Mouse (Mus musculus): ENCODE results near the gene Abat.

Gene Abat

DNA sequence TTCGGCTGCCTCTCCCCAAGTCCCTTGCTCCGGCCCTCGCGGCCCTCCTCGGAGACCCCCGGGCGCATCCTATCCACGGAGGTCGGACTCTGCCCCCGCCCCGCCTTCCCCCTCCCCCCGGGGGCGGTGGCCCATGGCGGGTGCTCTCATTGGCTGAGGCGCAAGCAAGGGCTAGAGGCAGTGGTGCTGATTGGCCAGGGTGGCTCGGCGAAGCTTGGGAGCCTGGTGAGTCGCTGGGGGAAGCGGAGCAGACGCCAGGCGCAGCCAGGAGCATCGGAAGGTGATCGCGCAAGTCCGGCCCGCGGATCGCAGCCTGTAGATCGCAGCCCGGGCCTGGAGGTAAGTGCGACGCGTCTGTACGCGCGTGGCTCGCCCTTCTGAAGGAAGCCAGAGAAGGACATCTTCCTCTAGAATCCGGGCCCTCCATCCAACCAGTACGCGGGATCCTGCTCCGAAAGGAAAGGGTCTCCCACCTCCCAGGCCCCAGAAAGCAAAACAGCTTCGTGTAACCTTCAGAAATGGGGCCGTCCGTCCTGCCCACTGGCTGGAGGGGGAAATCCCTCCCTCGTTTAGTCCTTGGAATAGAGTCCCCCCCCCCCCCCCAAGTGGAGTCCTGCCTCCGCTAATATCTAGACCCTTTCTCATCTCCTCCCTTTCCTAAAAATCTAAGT lies at the start of gene Abat:
TSS of gene Abat (plus strand) at position 194 of the 671 bp plus-strand sequence.
- DNase-seq, result peak; percentile 91

DNA sequence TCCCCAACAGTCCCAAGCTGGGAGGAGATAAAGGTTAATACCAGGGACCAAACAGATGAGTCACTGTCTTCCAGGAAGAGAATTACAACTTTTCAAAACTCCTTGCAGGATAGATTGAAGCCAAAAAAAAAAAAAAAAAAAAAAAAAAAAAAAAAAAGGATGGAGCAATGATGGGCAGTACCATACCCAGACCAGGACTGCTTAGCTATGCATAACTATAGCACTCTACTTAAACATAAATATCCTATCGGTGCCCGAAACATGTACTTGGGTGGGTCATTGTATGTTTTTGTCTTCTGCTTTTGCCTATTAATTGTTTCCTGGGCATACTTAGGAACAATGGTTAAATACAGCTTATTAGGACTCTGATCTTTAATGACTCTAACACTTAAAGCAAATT lies 43.1 kb upstream of the Abat start:
- no peak for DNase-seq

DNA sequence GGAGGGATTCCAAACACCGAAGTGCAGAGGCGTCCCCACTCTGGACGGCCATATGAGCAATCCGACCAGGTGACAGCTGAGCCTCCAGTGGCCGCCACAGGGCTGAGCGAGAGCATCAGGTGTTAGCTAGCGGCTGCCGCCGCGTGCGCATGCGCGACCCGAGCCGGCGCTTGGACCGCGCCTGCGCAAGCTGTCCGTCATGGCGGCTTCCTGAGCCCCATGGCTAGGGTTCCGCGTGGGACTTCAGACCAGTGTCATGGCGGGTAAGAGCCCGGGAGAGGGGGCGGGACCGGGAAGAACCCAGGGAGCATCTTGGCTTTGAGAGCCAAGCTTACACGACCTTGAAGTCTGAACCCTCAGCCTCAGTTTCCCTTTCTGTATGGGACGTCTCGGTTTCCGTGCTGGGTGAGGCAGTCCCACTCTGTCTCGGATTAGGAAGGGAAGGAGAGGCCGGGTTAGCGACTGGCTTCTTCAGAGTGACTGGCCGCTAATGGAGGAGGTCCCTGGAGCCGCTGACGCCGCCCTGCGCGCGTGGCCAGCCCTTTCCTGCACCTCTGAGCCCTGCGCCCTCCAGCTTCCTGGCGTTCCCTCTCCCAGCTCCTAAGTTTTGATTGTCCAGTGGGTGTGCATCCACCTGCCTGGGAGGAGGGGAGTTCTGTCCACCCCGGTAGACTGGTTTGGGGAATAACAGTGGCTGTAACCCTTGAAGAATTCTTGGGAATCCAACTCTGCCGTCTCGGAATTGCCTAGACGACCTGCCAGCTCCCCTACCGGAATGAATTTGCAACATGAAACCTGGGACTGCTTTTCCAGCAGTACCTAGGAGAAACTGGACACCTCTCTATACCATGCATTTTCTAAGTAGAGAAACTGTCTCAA lies 42.4 kb upstream of the Abat start, which contains the start of gene Mettl22:
TSS of gene Mettl22 (plus strand) at position 186 of the 879 bp plus-strand sequence.
- DNase-seq, result peak; percentile 91

DNA sequence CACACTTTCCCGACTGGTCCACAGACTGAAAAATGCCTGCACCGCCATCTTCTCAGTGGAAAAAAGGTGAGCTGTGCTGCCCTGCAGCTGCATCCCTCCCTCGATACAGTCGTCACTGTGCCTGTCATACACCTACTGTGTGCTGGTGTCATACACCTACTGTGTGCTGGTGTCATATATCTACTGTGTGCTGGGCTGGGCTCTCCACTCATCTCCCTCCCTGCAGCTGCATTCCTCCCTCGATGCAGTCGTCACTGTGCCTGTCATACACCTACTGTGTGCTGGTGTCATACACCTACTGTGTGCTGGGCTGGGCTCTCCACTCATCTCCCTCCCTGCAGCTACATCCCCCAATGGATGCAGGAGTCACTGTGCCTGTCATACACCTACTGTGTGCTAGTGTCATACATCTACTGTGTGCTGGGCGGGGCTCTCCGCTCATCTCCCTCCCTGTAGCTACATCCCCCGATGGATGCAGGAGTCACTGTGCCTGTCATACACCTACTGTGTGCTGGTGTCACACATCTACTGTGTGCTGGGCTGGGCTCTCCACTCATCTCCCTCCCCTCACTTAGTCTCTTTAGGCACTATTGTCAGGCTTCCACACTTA lies 25.7 kb upstream of the Abat start:
- no peak for DNase-seq

DNA sequence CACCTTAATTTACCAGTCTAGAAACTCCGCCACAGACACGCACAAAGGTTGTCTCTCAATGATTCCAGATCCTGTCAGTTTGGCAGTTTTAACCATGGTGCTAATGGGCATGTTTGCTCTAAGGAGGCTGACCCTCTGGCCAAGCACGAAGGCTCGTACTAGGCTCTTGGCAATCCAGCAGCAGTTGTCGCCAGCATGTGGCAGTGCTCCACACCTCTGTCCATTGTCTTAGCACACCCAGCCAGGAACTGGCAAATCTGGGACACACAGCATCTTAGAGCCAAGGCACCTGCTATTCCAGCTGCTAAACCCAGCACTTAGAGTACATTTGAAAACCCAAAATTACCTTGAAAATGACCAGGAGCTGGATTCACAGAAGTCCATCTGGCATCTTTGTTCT lies 23.9 kb upstream of the Abat start:
- no peak for DNase-seq

DNA sequence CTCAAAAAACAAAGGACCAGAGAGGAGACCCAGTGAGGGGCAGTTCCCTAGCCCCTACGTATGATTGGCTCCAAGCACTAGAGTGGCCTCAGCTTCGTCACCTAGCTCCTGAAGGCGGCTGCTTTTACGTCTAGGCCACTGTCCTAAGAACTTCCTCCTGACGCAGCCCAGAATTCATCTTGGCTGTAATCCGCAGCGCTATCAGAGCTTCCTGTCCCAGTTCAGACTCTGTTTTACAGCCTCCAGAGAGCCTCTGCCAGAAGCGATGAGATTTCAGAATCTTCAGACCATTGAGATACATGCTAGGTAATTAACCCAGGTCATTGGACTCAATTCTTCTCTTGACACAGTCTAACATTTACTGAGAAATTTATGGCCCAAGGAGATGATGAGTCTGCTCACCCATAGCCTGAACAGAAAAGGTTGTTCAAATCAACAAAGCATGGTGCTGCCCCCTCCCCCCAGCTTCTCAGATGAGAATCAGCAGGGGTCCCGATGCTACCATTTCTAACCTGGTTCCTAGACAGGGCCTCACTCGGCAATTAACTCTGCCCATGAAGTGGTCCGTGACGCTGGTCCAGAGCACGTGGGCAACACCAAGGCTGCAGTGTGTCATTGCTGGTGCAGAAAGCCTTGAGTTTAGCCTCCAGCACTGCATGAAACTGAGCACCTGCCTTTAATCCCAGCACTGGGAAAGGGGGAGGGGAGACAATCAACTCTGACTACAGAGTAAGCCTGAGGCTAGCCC lies 21.3 kb upstream of the Abat start:
- no peak for DNase-seq

DNA sequence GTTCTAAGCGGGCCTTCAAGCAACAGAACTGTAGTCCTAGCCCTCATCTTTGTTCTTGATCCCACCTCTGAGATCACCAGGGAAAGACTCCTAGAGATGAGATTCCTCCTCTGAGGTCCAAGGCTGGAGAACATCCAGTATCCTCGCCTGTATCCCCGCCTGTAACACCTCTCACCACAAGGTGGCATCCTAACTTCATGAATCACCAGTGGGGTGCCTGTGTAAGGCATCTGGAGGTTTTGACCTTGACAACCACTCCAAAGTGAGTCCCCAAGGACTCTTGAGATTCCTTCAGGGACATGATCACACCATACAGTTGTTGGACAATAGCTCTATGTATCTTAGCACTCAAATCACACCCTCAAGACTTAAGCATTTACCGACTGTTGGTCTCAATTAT lies 19.0 kb upstream of the Abat start:
- DNase-seq, result peak; percentile 79

DNA sequence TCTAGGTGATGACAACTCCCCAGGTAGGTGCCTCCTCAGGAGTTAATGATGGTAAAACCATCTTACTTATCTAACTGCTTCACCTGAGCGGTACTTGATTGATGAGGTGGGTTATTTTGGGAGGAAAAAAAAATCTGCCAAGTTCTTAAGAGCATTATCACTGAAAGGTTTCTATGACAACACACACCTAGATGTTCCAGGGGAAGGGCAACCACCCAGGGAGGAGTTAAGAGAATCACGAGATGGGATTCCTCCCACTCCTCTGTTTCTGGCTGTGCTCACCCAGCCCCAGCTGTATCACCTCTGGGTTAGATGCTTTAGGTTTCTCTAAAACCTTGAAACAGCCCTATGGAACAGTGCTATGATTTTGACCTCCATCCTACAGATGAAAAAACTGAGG lies 16.3 kb upstream of the Abat start:
- no peak for DNase-seq

DNA sequence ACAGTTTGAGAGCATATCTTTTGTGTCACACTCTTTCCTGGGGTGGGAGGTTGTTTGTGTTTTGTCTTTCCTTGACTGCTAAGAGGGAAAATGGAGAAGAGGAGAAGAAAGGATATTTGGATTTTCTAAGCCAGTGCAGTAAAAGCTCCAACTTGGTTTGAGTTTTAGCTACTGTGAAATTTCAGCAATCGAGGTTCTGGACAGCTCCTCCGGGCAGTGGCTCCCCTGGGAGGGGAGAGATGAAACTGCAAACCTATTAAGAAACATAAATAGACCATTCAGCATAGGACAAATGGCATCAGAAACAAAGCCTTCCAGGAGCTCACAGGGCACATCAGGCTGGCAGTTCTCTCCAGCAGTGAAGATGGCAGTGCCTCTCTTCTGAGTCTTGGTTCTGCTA lies 9.0 kb upstream of the Abat start:
- DNase-seq, result no peak

DNA sequence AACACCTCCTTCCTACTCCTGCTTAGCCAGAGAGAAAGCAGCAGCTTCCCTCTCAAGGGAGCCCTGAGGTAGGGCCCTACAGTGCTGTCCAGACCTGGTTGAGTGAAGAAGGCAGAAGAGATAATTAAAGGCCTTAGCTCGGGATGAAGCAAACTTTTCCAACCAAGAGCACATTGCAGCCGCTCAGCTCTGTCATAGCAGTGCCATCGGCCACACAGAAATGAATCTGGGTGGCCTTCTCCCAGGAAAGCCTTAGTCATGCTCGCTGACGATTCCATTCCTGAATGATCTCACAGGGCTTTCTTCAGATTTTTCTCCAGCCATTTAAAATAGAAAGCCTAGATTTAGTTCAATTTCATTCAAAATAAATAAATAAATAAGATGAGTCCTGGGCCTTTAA lies 3.3 kb upstream of the Abat start:
- DNase-seq, result no peak

DNA sequence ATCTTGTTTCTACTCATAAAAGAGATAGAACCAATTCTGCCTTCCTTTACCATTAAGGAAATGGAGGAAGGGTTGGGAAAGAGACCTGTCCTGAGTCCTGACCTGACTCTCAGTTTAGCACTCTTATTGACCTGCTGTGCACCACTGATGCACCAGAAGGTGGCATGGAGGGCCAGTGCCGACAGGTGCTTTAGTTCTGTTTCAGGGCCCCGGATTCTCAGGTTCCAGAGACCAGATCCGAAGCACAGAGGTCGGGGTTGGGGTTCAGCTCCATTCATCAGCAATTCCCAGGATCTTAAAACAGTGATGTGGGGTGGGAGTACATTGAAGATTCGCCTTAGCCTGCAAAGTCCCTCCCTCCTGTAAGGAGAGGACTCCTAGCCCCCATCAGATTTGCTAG lies 399 bp upstream of the Abat start:
- DNase-seq, result no peak

DNA sequence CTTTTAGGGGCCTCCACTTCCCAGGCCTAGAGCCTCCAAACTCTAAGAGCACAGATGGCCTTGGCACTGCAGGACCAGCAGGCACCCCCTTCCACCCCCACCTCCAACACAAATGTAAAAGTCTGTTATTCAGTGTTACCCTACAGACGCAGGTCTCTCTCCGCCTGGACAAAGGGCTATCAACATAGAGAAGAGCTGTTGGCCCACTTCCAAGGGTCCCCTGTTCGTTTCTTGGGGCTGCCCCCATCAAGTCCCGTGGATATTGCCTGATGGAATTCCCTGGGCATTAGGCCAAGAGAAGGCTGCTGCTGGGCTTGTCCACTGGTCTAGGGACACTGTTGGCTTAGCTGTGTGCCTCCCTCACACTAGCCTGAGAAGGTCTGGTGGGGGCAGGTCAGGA lies 951 bp downstream of the Abat start:
- DNase-seq, result peak; percentile 17

DNA sequence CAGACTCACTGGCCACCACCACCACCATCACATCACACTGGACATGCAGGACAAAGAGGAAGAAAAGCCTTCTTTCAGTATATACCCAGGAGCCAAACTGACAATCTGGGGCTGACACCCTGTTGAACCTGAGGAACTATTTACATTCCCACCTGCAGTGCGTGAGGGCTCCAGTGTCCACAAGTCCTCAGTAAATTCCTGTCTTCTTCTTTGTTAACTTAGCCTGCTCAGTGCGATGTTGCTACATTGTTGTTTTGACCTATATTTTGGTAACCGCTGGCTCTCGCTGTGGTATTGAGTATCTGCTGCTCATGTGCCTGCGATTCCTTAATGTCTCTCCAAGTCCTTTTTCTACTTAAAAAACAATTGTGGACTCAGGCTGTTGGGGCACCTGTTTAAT lies 7.3 kb downstream of the Abat start:
- no peak for DNase-seq

DNA sequence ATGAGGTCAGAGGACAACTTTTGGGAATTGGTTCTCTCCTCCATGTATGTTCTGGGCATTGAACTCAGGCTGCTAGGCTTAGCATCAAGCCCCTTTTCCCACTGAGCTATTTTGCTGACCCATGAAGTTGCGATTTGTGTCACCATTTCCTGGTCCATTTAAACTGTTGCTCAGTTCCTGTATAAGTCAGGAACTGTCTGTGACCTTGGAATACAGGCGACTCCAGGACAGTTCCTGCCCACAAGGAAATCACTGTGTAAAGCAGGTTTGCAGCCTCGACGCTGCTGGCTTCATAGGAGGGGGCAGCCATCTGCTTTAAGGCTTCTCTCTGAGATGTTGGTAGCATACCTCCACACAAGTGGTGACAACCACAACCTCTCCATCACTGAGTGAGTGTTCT lies 8.1 kb downstream of the Abat start:
- no peak for DNase-seq

DNA sequence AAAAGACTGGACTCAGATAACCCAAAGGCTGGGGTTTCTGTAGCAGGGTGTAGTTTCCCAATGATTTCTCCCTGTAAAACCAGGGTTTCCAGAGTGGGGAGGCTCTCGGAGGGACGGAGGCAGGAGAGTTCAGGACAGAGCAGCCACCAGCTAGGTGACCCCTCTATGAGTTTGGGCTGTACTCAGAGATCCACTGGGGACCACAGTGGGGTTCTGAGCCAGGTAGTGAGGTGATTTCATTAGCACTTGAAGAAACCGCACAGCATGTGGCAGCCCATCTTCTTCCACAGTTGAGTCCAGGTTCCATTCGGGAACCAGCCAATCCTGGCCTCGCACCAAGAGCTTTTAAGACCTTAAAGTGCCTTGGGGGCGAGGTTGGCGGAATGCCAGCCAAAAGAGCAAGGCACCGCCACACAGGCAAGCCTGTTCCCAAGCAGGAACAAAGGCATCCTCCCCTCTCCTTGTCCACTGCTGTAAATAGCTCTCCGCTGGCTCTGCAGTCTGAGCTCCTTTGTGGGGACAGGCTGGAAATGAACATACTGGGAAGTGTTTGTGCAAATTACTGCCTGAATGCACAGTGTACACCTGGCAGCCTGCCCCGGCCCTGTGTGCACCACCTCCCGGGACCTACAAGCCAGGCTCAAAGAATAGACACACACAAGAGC lies 10.4 kb downstream of the Abat start:
- peak; percentile 16 for DNase-seq

DNA sequence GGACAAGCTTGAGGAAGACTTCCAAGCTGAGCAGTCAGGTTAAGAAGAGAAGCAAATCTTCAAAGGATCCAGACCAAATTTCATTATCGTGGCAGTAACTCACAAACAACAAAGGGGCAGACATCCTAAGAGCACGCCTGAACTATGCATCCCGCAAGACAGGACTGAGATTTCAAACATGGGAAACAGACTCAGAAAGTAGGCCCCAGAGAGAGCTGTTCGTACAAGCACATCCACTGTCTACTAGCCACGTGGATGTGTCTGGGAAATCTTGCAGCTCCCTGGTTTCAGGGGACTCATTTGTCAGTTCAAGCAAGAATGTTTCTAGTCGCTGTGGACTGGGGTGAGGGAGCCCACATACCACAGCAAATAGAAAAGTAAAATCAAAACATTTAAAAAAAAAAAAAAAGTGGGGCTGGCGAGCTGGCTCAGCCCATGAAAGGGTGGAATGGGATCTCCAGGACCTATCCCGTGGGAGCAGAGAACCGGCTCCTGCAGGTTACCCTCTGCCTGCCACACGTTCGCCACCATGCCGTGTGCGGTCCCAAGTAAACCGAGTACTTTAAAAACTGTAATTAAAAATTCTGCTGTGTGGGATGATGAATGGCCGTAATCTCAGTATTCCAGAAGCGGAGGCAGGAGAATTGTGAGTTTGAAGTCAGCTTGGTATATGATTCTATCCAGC lies 11.1 kb downstream of the Abat start:
- DNase-seq, result no peak

DNA sequence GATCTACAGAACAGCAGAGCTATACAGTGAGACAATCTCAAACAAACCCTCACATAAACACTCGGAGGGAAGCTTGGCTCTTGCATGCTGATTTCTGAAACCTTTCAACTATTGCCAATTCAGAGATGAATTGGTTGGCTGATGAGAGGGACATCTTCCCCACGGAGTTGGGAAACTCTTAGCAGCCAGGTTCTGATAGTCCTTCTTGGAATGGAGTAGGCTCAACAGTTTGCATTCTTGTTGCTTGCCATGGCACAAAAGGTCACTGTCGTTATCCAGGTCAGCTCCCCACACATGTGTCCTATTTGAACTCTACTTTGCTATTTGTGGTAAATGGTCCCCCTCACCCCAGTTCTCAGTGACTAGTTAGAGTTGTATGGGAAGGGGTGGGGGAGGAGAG lies 12.1 kb downstream of the Abat start:
- no peak for DNase-seq

DNA sequence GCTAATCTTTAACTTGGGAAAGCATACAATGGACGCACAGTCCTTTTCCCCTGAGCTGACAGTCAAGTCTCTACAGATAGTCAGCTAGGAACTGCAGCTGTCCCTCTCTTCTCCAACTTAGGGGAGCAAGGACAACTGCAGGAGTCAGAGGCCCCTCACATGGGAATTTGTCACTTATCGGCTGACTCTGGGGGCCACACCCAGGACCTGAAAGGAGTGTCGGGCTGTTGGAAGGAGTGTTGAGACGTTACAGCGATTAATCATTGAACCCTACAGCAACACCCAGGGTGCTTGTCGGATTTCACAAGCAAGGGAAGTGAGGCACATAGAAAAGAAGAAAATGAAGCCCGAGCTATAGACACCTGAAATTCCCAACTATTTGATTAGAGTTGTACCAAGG lies 12.6 kb downstream of the Abat start:
- DNase-seq, result no peak

DNA sequence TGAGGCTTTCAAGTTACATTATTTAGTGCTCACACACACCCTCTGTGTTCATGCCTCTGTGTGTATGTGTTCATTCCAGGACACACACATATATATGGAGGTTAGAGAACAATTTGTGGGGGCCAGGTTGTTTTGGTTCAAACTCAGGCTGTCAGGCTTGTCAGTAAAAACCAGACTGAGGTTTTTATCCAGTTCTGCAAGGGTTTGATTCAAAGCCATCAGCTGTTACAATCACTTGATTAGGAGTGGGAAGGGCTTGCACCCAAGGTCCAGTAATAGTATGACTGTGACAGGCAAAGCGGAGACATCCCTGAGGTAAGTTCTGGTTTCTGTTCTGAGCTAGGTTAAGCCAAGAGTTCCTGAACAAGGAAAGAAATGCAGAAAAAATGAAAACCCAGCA lies 16.2 kb downstream of the Abat start:
- DNase-seq, result no peak

DNA sequence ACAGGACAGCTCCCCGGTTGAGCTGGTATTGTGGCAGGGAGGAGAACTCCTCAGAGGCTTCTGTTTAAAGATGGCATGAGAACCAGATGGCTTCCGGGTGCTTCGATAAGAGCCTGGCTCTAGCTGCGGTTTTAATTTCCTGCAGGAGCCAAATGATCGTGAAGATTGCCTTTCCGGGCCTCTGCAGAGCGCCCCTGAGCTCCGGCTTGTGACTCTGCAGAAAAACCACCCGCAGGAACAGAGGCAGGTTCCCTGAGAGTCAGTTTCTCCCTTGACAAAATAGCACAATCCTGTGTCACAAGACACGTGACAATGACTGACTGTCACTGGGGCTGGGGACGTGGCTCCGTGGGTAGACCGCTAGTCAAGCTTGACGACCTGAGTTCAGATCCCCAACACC lies 16.8 kb downstream of the Abat start:
- no peak for DNase-seq

DNA sequence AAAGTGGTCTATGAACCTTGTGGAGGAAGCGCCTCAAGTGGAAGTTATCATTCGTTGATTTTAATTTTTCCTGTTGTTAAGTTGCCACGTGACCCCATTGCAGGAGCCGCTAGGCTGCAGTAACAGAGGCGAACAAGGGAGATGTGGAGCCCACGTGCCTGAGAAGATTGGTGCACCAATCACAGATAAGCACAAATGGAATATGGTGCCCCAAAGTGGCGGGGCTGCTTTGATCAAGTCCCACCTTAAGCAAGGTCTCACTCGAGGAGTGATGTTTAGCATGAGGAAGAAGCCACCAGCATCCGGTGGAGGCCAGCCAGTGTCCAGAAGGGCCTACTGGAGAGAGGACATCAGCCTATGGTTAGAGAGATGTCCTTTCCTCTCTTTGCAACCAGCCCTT lies 19.2 kb downstream of the Abat start:
- no peak for DNase-seq

DNA sequence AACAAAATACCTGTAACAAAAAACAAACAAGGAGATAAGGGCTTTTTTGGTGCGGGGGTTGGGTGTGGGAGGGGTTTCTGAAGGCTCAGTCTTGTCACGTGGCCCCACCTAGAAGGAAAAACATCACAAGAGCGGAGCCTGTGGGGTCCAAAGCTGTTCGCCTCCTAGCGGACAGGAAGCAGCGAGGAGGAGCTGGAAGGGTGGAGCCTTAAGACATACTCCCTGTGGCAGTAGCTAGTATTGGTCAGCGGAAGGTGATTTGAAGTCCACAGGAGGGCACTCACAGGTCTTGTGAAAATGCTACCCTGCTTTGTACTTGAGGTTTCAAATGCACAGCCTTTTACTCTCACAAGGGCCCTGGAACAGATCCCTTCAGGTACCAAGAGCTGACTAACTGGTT lies 19.7 kb downstream of the Abat start:
- peak; percentile 1 for DNase-seq
